Mouse (Mus musculus) kidney, adult 2 months (tissue): ENCODE data around the gene Tmem80.

ENCODE experiments used
- CTCF ChIP-seq: fragments of 200-500 bp; conservative IDR thresholded peaks from 2 replicates; pipeline ENCODE4 v1.5.1; 2011; ENCODE audit warnings: low read depth, mild to moderate bottlenecking, control low read depth, low read length, moderate library complexity, mixed read lengths; ENCODE audit not compliant: insufficient read depth, insufficient read length
- POLR2A ChIP-seq: fragments of 200-500 bp; IDR thresholded peaks from one replicate; pipeline ENCODE4 v1.6.1; 2011; ENCODE audit warnings: low read depth, low read length, control low read depth

GRCm38 (mm10) chr7:141343696-141344095, 16.2 kb downstream of the Tmem80 start:
- TF ChIP-seq CTCF (no peak), POLR2A (no peak)
